Mouse (Mus musculus): ENCODE results near the gene Usp17ld.
"Not testable (repeated sequence)": the region's sequence is repeated elsewhere in the genome, so short reads cannot be mapped to it uniquely, and the experiment has no call there.

The Usp17ld gene

DNA sequence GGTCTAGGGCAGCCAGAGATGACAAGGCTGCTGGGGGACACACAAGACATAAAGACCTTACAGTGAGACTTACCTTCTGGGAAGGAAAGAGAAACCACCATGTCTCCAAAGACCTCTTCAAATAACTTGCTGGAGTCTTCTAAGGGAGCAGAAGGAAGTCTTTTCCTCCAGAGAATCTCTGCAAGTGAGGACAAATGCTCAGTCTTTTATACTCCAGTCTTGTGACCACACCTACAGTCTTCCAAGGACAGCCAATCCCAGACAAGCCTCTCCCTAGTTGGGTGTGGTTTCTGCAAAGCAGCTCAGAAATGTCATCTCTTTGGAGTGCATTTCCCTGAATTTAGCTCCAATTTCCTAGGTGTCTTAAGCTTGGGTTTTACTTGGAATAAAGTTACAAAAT is at the start of gene Usp17ld:
TSS of gene Usp17ld (minus strand) at position 101 of the 400 bp plus-strand sequence.
- not testable (repeated sequence) for DNase-seq (ENCODE audit: low spot score in 2 of 2)

DNA sequence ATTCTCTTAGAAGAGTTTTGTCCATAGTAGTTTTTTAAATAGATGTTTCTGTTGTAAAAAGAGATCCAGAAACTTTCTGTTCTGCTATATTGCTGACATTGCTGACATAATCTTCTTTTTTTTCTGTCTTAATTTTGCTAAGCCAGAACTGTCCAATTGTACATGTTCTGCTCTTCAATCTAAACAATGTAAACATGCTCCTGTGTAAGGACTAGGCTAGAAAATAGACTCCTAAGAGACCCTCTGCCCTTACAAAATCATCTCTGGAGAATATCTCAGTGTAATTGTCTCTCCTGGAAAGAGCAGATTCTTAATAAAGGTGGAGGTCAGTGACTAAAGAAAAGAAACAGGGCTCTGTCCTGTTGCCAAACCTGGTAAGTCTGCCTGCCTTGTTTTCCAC is 35.6 kb downstream of the Usp17ld start, which contains the start of gene Olfr594:
TSS of gene Olfr594 (plus strand) at position 301 of the 400 bp plus-strand sequence.
- DNase-seq (ENCODE audit: low spot score in 2 of 2) = no peak

DNA sequence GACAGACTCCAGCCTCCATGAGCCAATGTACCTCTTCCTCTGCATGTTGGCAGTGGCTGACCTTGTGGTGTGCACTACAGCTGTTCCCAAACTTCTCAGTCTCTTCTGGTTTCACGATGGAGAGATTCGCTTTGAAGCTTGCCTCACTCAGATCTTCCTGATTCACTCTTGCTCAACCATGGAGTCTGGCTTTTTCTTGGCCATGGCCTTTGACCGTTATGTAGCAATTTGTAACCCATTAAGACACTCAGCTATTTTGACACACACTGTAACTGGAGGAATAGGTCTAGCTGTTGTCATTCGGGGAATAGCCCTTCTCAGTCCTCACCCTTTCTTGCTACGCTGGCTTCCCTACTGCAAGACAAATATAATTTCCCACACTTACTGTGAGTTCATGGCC is 40.3 kb downstream of the Usp17ld start:
- DNase-seq (ENCODE audit: low spot score in 2 of 2) = not testable (repeated sequence)

DNA sequence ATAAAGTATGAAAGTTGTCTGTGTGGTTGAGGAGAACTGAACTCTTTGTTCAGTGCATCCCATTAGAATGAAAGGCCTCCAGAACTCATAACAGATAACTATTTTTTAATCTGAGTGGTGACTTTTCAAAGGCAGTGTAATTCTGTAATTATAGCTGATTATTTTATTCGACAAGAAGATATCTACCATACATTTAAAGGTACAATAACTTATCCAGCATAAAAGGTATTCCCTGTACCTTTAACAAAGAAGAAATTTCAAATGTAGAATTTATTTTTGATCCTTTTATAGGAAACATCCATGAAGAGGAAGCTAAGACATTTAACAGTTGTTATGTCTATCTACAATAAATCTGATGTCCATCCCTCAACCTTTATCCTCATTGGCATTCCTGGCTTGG is 40.7 kb downstream of the Usp17ld start, which contains the start of gene Olfr593:
TSS of gene Olfr593 (plus strand) at position 301 of the 400 bp plus-strand sequence.
- no peak for DNase-seq (ENCODE audit: low spot score in 2 of 2)

Data from urinary bladder, postnatal 4 days (tissue).